Mouse (Mus musculus) heart, embryonic 16.5 days (tissue): Measurements from ENCODE around the gene Adssl1. TPM values are rescaled to one million over a fixed set of nuclear protein-coding genes. Genes with fewer than 3 reads are reported as not detected.

ENCODE experiments used
- ATAC-seq: fragments of 200-750 bp; cut with Nextera tagmentation; replicated peaks from 2 replicates; pipeline ENCODE4 v1.8.0; 2017; ENCODE audit warnings: moderate number of reproducible peaks; ENCODE audit not compliant: insufficient read depth, low FRiP score; ENCODE audit errors: extremely low read depth
- H3K27ac ChIP-seq: fragments of 300-500 bp; sonication (generic); 2 replicates; pipeline ENCODE4 v1.5.1; 2014; ENCODE audit warnings: mild to moderate bottlenecking, low read length, control low read depth, moderate library complexity
- H3K27me3 ChIP-seq: fragments of 300-500 bp; sonication (generic); 2 replicates; pipeline ENCODE4 v1.6.1; 2014; ENCODE audit warnings: low read length, mixed read lengths; ENCODE audit not compliant: control insufficient read depth, insufficient read depth
- H3K36me3 ChIP-seq: fragments of 300-500 bp; sonication (generic); 2 replicates; pipeline ENCODE4 v1.6.1; 2014; ENCODE audit not compliant: control insufficient read depth, insufficient read depth
- H3K4me1 ChIP-seq: fragments of 300-500 bp; sonication (generic); 2 replicates; pipeline ENCODE4 v1.6.1; 2014; ENCODE audit warnings: low read length, mixed read lengths; ENCODE audit not compliant: control insufficient read depth, insufficient read depth
- H3K4me2 ChIP-seq: fragments of 300-500 bp; sonication (generic); 2 replicates; pipeline ENCODE4 v1.6.1; 2014; ENCODE audit warnings: low read depth, mild to moderate bottlenecking, control low read depth, low read length
- H3K4me3 ChIP-seq: fragments of 300-500 bp; sonication (generic); 2 replicates; pipeline ENCODE4 v1.5.1; 2014; ENCODE audit warnings: mild to moderate bottlenecking, control low read depth, low read length
- H3K9ac ChIP-seq: fragments of 300-500 bp; sonication (generic); 2 replicates; pipeline ENCODE4 v1.6.1; 2014; ENCODE audit warnings: low read length, control low read depth
- H3K9me3 ChIP-seq: fragments of 300-500 bp; sonication (generic); replicated peaks from 2 replicates; pipeline ENCODE4 v1.6.1; 2016; ENCODE audit warnings: low read length; ENCODE audit not compliant: control insufficient read depth
- WGBS: fragments of 180-500 bp; shearing (Covaris S2); extraction: QIAGEN DNeasy Blood & Tissue Kit; methylation state at CpG from one replicate; pipeline ENCODE4 v1.1.7; 2014; 5-methylcytosine and 5-hydroxymethylcytosine counted together
- polyA plus RNA-seq: library from polyadenylated mRNA; unstranded; fragments of >200 nt; fragmentation: Nextera tagmentation; extraction: Ambion mirVana; gene quantifications from 2 replicates; pipeline ENCODE4 v1.2.1, GENCODE M21; 2015

The Adssl1 gene
- polyA plus RNA-seq, 1 experiment from 2014 or later: 118 TPM

DNA sequence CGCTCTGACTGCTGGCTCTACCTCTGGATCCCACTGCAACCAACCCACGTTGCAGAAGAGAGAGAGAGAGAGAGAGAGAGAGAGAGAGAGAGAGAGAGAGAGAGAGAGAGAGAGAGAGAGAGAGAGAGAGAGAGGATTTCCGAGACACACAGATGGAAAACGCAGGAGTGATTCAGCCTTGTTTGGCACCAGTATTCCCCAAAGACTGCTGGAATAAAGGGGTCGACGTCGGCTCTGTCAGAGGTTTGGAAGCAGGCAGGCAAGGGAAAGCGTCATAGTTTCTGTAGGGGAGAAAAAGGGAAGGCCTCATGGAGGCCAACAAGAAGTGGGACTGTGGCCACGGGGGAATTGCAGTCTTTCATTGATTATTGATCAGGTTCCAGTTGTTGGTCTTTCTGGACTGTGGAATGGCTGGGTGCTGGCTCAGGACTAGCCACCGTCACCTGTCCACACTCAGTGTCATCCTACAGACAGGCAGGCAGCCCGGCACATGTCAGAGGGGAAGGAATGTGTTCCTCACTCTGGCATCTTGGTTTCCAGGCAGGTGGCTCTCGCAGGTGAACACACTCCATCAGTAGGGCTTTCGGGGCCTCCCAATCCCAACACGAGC is 22.8 kb upstream of the Adssl1 start:
- H3K27me3 ChIP-seq: no peaks in the 10 kb centered on the region
- H3K4me2 ChIP-seq: no peak overlapping the region
- H3K4me1 ChIP-seq: peaks cover 40% of the 10 kb centered on the region
- ATAC-seq: no peak
- no peak overlapping the region for H3K4me3 ChIP-seq
- no peak overlapping the region for H3K27ac ChIP-seq
- H3K9ac ChIP-seq: no peak overlapping the region
- H3K36me3 ChIP-seq: no peaks in the 10 kb centered on the region
- H3K9me3 ChIP-seq: no peaks in the 10 kb centered on the region
- WGBS: 71% methylated on average over 14 of the region's 14 CpGs

DNA sequence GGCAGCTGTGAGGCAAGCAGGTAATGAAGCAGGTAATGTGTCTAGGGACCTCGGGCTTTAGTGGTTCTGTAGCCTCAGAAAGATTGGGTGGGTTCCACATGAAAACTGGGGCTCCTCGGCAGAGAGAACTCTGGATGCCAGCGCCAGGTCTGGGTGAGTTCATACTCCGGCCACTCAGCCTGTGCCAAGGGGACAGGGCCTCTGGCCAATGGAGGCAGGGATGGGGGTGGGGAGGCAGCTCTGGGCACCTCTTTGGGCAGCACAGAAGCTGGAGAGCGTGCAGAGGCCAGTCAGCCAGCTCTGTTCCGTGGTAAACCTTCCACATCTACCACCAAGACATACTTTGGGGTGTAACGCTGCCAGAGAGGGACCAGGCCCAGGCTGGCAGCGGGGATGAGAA is 22.2 kb upstream of the Adssl1 start:
- Histone ChIP-seq H3K36me3 (no peaks in the 10 kb centered on the region), H3K4me1 (peaks cover 40% of the 10 kb centered on the region), H3K4me2 (no peak overlapping the region), H3K27ac (no peak overlapping the region), H3K9ac (no peak overlapping the region), H3K27me3 (no peaks in the 10 kb centered on the region), H3K9me3 (no peaks in the 10 kb centered on the region), H3K4me3 (no peak overlapping the region)
- WGBS: 90% methylated on average over 8 of the region's 8 CpGs
- no peak for ATAC-seq

DNA sequence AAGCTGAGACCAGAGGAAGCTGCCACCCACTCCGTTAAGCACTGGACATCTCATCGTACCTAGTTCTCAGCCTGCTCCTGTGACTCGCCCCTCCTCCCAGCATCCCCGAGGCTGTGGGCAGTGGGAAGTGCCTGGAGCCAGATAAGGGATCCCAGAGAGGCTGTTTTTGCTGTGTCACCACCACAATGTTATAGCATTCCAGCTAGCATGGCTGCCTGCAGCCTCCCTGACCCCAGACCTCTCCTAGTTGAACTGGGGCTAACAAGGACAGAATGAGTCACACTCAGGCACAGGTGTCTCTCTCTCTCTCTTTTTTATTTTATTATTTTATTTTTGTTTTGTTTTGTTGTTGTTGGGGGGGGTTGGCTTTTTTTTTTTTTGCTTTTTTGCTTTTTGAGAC is 20.6 kb upstream of the Adssl1 start:
- Histone ChIP-seq H3K4me3 (no peak overlapping the region), H3K4me2 (no peak overlapping the region), H3K4me1 (peaks cover 28% of the 10 kb centered on the region), H3K9ac (no peak overlapping the region), H3K27me3 (no peaks in the 10 kb centered on the region), H3K36me3 (0 out of 2 replicates have a peak, but pooled peaks cover 2% of the 10 kb centered on the region), H3K9me3 (no peaks in the 10 kb centered on the region), H3K27ac (no peak overlapping the region)
- 16% methylated on average over 4 of the region's 4 CpGs for WGBS
- ATAC-seq: no peak

DNA sequence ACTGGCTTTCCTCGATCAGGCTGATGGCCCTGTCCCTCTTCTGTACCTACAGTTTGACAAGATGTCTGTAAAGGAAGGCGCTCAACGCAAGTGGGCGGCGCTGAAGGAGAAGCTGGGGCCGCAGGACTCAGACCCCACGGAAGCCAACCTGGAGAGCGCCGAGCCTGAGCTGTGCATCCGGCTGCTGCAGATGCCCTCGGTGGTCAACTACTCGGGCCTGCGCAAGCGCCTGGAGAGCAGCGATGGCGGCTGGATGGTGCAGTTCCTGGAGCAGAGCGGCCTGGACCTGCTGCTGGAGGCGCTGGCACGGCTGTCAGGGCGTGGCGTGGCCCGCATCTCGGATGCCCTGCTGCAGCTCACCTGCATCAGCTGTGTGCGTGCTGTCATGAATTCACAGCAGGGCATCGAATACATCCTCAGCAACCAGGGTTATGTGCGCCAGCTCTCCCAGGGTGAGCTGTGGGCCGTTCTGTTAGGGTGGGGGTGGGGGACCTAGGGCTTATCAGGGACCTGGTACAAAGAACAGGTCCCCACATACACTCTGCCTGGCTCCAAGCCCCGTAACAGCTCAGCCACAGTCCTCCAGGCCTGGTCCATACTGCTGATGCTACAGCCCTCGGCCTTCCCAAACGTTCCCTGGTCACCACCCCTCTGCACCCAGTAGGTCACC is 19.8 kb upstream of the Adssl1 start:
- H3K4me2 ChIP-seq: no peak overlapping the region
- 88% methylated on average over 30 of the region's 30 CpGs for WGBS
- H3K27ac ChIP-seq: no peak overlapping the region
- H3K9ac ChIP-seq: no peak overlapping the region
- no peaks in the 10 kb centered on the region for H3K9me3 ChIP-seq
- 0 out of 2 replicates have a peak, but pooled peaks cover 2% of the 10 kb centered on the region for H3K36me3 ChIP-seq
- no peak for ATAC-seq
- no peak overlapping the region for H3K4me3 ChIP-seq
- no peaks in the 10 kb centered on the region for H3K27me3 ChIP-seq
- H3K4me1 ChIP-seq: peaks cover 19% of the 10 kb centered on the region

DNA sequence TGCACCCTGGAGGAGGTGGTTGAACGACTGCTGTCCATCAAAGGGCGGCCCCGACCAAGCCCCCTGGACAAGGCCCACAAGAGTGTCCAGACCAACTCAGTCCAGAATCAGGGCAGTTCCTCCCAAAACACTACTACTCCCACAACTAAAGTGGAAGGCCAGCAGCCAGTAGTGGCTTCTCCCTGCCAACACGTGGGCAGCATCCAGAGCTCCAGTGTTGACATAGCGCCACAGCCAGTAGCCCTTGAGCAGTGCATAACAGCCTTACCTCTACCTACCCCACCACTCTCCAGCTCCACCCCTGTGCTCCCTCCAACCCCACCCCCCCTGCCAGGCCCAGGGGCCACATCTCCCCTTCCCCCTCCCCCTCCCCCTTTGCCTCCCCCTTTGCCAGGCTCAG is 15.8 kb upstream of the Adssl1 start:
- peaks cover 15% of the 10 kb centered on the region for H3K4me1 ChIP-seq
- no peaks in the 10 kb centered on the region for H3K9me3 ChIP-seq
- H3K9ac ChIP-seq: no peak overlapping the region
- no peak for ATAC-seq
- no peak overlapping the region for H3K27ac ChIP-seq
- H3K4me3 ChIP-seq: no peak overlapping the region
- WGBS: 83% methylated on average over 5 of the region's 5 CpGs
- no peak overlapping the region for H3K4me2 ChIP-seq
- peaks cover 5% of the 10 kb centered on the region; the same call in 1 of the 2 replicates for H3K36me3 ChIP-seq
- no peaks in the 10 kb centered on the region for H3K27me3 ChIP-seq

DNA sequence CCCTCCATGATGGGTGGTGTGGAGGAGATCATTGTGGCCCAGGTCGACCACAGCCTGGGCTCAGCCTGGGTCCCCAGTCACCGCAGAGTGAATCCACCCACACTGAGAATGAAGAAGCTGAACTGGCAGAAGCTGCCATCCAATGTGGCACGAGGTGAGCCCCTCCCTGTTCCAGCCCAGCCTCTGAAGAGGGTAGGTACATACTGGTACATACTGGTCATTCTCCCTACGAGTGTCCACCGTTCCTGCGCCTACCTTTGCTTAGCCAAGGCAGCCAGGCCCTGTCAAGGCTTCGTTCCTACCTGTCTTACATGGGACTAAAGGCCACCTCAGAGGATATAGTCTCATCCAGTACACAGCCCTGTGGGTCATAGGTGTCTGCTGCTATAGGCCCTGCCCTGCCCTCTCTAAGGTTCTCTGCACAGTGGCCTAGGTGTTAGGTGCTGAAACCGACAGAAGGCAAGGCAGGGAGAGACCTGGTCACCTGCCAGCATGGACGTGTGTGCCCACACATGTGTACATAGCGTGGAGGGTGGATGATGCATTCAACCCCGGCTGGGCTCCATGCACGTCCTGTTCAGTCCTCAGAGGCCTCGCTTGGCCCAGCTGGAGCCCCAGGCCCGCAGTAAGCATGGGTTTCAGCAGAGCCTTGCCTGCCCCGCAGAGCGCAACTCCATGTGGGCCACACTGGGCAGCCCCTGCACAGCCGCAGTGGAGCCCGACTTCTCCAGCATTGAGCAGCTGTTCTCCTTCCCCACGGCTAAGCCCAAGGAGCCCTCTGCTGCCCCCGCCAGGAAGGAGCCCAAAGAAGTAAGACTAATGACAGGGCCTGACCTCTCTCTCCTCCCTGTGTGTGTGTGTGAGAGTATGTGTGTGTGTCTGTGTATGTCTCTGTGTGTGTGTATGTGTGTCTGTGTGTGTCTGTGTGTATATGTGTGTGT is 14.9 kb upstream of the Adssl1 start:
- Histone ChIP-seq H3K4me1 (peaks cover 16% of the 10 kb centered on the region), H3K27ac (no peak overlapping the region), H3K9me3 (no peaks in the 10 kb centered on the region), H3K4me3 (no peak overlapping the region), H3K36me3 (peaks cover 5% of the 10 kb centered on the region; the same call in 1 of the 2 replicates), H3K4me2 (no peak overlapping the region), H3K27me3 (no peaks in the 10 kb centered on the region), H3K9ac (no peak overlapping the region)
- 71% methylated on average over 20 of the region's 20 CpGs for WGBS
- peak; percentile 21; the same call in 1 of the 2 replicates for ATAC-seq

DNA sequence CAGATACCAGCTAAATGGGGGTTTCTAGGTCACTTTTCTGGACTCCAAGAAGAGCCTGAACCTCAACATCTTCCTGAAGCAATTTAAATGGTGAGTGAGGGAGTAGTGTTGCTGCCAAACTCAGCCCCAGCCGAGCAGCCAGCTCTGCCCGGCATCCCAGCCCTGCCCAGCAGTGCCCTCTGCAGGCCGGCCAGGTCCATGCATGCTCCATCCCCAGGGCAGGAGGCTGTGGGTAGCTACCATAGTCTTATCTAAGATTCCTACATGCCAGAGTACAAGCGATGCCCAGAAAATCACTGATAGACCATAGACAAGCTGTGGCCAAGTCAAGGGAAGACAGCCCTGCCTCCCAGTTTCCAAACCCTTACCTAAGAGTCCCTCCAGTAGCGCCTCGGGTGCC is 14.1 kb upstream of the Adssl1 start:
- H3K9ac ChIP-seq: no peak overlapping the region
- H3K9me3 ChIP-seq: no peaks in the 10 kb centered on the region
- H3K27ac ChIP-seq: no peak overlapping the region
- H3K36me3 ChIP-seq: peaks cover 5% of the 10 kb centered on the region; the same call in 1 of the 2 replicates
- peaks cover 16% of the 10 kb centered on the region for H3K4me1 ChIP-seq
- no peak overlapping the region for H3K4me3 ChIP-seq
- no peak overlapping the region for H3K4me2 ChIP-seq
- ATAC-seq: peak; percentile 72
- WGBS: 44% methylated on average over 6 of the region's 6 CpGs
- H3K27me3 ChIP-seq: no peaks in the 10 kb centered on the region

DNA sequence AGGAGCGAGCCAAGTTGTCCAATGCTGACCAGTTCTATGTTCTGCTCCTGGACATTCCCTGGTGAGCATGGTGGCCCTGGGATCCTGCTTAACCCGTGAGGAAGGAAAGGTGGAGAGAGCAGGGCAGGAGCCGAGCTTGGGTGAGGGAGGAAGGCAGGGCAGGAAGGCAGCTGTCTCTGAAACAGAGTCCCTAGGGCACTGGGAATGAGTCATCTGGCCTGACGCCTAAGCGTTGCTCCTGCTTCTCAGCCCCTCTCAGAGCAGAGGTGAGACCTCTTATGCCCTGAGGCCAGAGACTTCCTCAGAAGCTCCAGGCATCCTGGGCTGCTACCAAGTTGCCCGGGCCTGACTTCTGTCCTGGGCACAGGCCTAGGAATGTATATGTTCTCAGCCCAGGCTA is 12.8 kb upstream of the Adssl1 start:
- Histone ChIP-seq H3K4me2 (no peak overlapping the region), H3K4me3 (no peak overlapping the region), H3K9ac (no peak overlapping the region), H3K9me3 (no peaks in the 10 kb centered on the region), H3K27ac (no peak overlapping the region), H3K27me3 (no peaks in the 10 kb centered on the region), H3K4me1 (peaks cover 16% of the 10 kb centered on the region), H3K36me3 (peaks cover 8% of the 10 kb centered on the region)
- 55% methylated on average over 6 of the region's 6 CpGs for WGBS
- ATAC-seq: no peak

DNA sequence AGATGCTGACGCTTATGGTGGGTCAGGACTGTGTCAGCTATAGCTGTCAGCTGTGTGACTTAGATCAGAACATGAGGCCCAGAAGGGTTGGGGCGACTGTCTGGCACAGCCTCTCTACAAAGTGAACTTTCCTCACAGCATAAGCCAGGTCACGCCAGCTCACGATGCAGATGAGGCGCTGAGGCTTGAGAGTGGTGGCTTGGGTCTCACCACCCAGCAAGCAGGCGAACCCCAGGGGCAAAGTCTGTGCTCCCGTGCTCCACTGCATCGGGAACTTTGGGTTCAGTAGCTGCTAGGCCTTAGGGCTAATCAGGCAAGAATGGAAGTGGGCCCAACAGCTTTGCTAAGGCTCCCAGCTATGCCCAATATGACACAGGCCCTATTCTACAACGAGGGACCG is 10.8 kb upstream of the Adssl1 start:
- WGBS: 73% methylated on average over 10 of the region's 10 CpGs
- H3K27me3 ChIP-seq: no peaks in the 10 kb centered on the region
- H3K4me3 ChIP-seq: no peak overlapping the region
- no peak overlapping the region for H3K27ac ChIP-seq
- H3K36me3 ChIP-seq: peaks cover 8% of the 10 kb centered on the region
- no peak overlapping the region for H3K4me2 ChIP-seq
- no peaks in the 10 kb centered on the region for H3K9me3 ChIP-seq
- no peak for ATAC-seq
- peaks cover 16% of the 10 kb centered on the region for H3K4me1 ChIP-seq
- peak overlapping the region; percentile 34 for H3K9ac ChIP-seq
